Mouse (Mus musculus) kidney, adult 2 months (tissue): ENCODE data around the gene Lsm6. TPM values are rescaled to one million over a fixed set of nuclear protein-coding genes. Genes with fewer than 3 reads are reported as not detected.
"Not testable (repeated sequence)": the region's sequence is repeated elsewhere in the genome, so short reads cannot be mapped to it uniquely, and the experiment has no call there.

Experiments used
- DNase-seq: peaks from one replicate; pipeline ENCODE4 v3.0.0; 2021
- H3K27ac ChIP-seq: fragments of 200-500 bp; 2 replicates; pipeline ENCODE4 v1.5.1; 2012; ENCODE audit warnings: low read depth, low read length, control low read depth, inconsistent platforms; ENCODE audit not compliant: insufficient read depth
- H3K27me3 ChIP-seq: fragments of 200-500 bp; replicated peaks from 2 replicates; pipeline ENCODE4 v1.6.1; 2012; ENCODE audit warnings: mild to moderate bottlenecking, moderate library complexity, low read length, inconsistent platforms; ENCODE audit not compliant: control insufficient read depth, insufficient read depth
- H3K36me3 ChIP-seq: fragments of 200-500 bp; 2 replicates; pipeline ENCODE4 v1.6.1; 2012; ENCODE audit warnings: mild to moderate bottlenecking, moderate library complexity, low read length, inconsistent platforms; ENCODE audit not compliant: control insufficient read depth, insufficient read depth
- H3K4me1 ChIP-seq: fragments of 200-500 bp; 2 replicates; pipeline ENCODE4 v1.6.1; 2011; ENCODE audit warnings: low read length; ENCODE audit not compliant: control insufficient read depth, insufficient read depth
- H3K4me3 ChIP-seq: fragments of 200-500 bp; 2 replicates; pipeline ENCODE4 v1.5.1; 2011; ENCODE audit warnings: mild to moderate bottlenecking, low read depth, low read length, control low read depth; ENCODE audit not compliant: insufficient read depth
- CTCF ChIP-seq: fragments of 200-500 bp; conservative IDR thresholded peaks from 2 replicates; pipeline ENCODE4 v1.5.1; 2011; ENCODE audit warnings: low read depth, mild to moderate bottlenecking, control low read depth, low read length, moderate library complexity, mixed read lengths; ENCODE audit not compliant: insufficient read depth, insufficient read length
- POLR2A ChIP-seq: fragments of 200-500 bp; IDR thresholded peaks from one replicate; pipeline ENCODE4 v1.6.1; 2011; ENCODE audit warnings: low read depth, low read length, control low read depth
- whole genome bisulfite sequencing: fragments of 180-500 bp; shearing (Covaris S2); methylation state at CpG from one replicate; pipeline ENCODE4 v1.1.7; 2018; 5-methylcytosine and 5-hydroxymethylcytosine counted together
- polyA plus RNA-seq: library from polyadenylated mRNA; depleted of rRNA; stranded (reverse); fragments of >200 nt; gene quantifications from 2 replicates; pipeline ENCODE4 v1.2.3, GENCODE M21; 2012

The Lsm6 gene
- polyA plus RNA-seq, 1 experiment: 19.6 TPM

GRCm38 (mm10) chr8:78844559-78844958 lies 23.6 kb upstream of the Lsm6 start:
- H3K36me3 ChIP-seq: no peaks in the 10 kb centered on the region
- 87% methylated on average over 5 of the region's 5 CpGs for WGBS
- H3K27me3 ChIP-seq: no peaks in the 10 kb centered on the region
- H3K4me3 ChIP-seq: no peak overlapping the region
- no peaks in the 10 kb centered on the region for H3K4me1 ChIP-seq
- DNase-seq: no peak
- no peak overlapping the region for H3K27ac ChIP-seq
- no peak for TF ChIP-seq POLR2A
- TF ChIP-seq CTCF: no peak

GRCm38 (mm10) chr8:78838656-78839413 lies 17.9 kb upstream of the Lsm6 start:
- no peak for DNase-seq
- H3K27ac ChIP-seq: no peak overlapping the region
- H3K27me3 ChIP-seq: no peaks in the 10 kb centered on the region
- H3K36me3 ChIP-seq: no peaks in the 10 kb centered on the region
- no peak overlapping the region for H3K4me3 ChIP-seq
- no peaks in the 10 kb centered on the region for H3K4me1 ChIP-seq
- WGBS: 80% methylated on average over 7 of the region's 7 CpGs
- TF ChIP-seq CTCF (no peak), POLR2A (no peak)

GRCm38 (mm10) chr8:78836091-78836490 lies 15.2 kb upstream of the Lsm6 start:
- Histone ChIP-seq H3K4me1 (no peaks in the 10 kb centered on the region), H3K27ac (no peak overlapping the region), H3K27me3 (no peaks in the 10 kb centered on the region), H3K36me3 (no peaks in the 10 kb centered on the region), H3K4me3 (no peak overlapping the region)
- WGBS: 88% methylated on average over 6 of the region's 6 CpGs
- TF ChIP-seq CTCF (no peak), POLR2A (no peak)
- no peak for DNase-seq

- no peak overlapping the region for H3K4me3 ChIP-seq
- TF ChIP-seq CTCF (no peak), POLR2A (no peak)
- DNase-seq: no peak
- H3K27ac ChIP-seq: no peak overlapping the region
- H3K27me3 ChIP-seq: no peaks in the 10 kb centered on the region
- H3K36me3 ChIP-seq: no peaks in the 10 kb centered on the region
- WGBS: 82% methylated on average over 11 of the region's 11 CpGs
- no peaks in the 10 kb centered on the region for H3K4me1 ChIP-seq
These were observed 7.5 kb upstream of the Lsm6 start for GRCm38 (mm10) chr8:78828414-78828813.

GRCm38 (mm10) chr8:78824515-78824914 lies 3.6 kb upstream of the Lsm6 start:
- no peak for DNase-seq
- TF ChIP-seq CTCF: no peak
- TF ChIP-seq POLR2A: no peak
- Histone ChIP-seq H3K4me1 (peaks cover 5% of the 10 kb centered on the region; the same call in 1 of the 2 replicates), H3K27ac (no peak overlapping the region), H3K27me3 (no peaks in the 10 kb centered on the region), H3K36me3 (no peaks in the 10 kb centered on the region), H3K4me3 (no peak overlapping the region)
- WGBS: 77% methylated on average over 4 of the region's 4 CpGs

GRCm38 (mm10) chr8:78819973-78820372 lies 967 bp downstream of the Lsm6 start:
- 27% methylated on average over 3 of the region's 3 CpGs for WGBS

GRCm38 (mm10) chr8:78814743-78815142 lies 6.2 kb downstream of the Lsm6 start:
- DNase-seq: no peak
- WGBS: 94% methylated on average over 2 of the region's 2 CpGs
- no peak for TF ChIP-seq POLR2A
- no peak for TF ChIP-seq CTCF
- no peak overlapping the region for H3K27ac ChIP-seq
- H3K4me1 ChIP-seq: peaks cover under 1% of the 10 kb centered on the region; the same call in 1 of the 2 replicates
- H3K36me3 ChIP-seq: peaks cover 3% of the 10 kb centered on the region
- H3K27me3 ChIP-seq: no peaks in the 10 kb centered on the region
- H3K4me3 ChIP-seq: no peak overlapping the region

More at GRCm38 (mm10) chr8:78819973-78820372, 967 bp downstream of the Lsm6 start:
- not testable (repeated sequence) for H3K27me3 ChIP-seq, DNase-seq, H3K4me1 ChIP-seq, H3K36me3 ChIP-seq
- Histone ChIP-seq H3K4me3 (peak overlapping the region; percentile 26; the same call in 1 of the 2 replicates), H3K27ac (peak overlapping the region; percentile 95)
